Mouse (Mus musculus) limb, embryonic 14.5 days (tissue): ENCODE results near the gene Kcnmb1. TPM values are rescaled to one million over a fixed set of nuclear protein-coding genes. Genes with fewer than 3 reads are reported as not detected.
A peak's percentile ranks its signal among the peaks of the same experiment; 100 is the strongest.

Source experiments
- ATAC-seq: fragments of 200-750 bp; cut with Nextera tagmentation; 2 replicates; pipeline ENCODE4 v1.8.0; 2017; ENCODE audit warnings: low read depth, moderate number of reproducible peaks, moderate TSS enrichment; ENCODE audit not compliant: low FRiP score
- DNase-seq: peaks from one replicate; pipeline ENCODE4 v3.0.0-alpha.2; 2015; ENCODE audit warnings: low spot score
- H3K27ac ChIP-seq: fragments of 300-500 bp; sonication (generic); replicated peaks from 2 replicates; pipeline ENCODE4 v1.5.1; 2014; ENCODE audit warnings: low read depth, mild to moderate bottlenecking, low read length, moderate library complexity, mixed read lengths
- H3K27me3 ChIP-seq: fragments of 300-500 bp; sonication (generic); 2 replicates; pipeline ENCODE4 v1.6.1; 2014; ENCODE audit warnings: low read length, mixed read lengths; ENCODE audit not compliant: control insufficient read depth, insufficient read depth
- H3K36me3 ChIP-seq: fragments of 300-500 bp; sonication (generic); 2 replicates; pipeline ENCODE4 v1.6.1; 2014; ENCODE audit warnings: mild to moderate bottlenecking, low read length, moderate library complexity, mixed read lengths; ENCODE audit not compliant: control insufficient read depth, insufficient read depth
- H3K4me1 ChIP-seq: fragments of 300-500 bp; sonication (generic); 2 replicates; pipeline ENCODE4 v1.6.1; 2014; ENCODE audit warnings: antibody characterized with exemption, low read length, mixed read lengths; ENCODE audit not compliant: control insufficient read depth, insufficient read depth
- H3K4me2 ChIP-seq: fragments of 300-500 bp; sonication (generic); replicated peaks from 2 replicates; pipeline ENCODE4 v1.6.1; 2014; ENCODE audit warnings: low read depth, mild to moderate bottlenecking, low read length, moderate library complexity; ENCODE audit not compliant: severe bottlenecking
- H3K4me3 ChIP-seq: fragments of 300-500 bp; sonication (generic); replicated peaks from 2 replicates; pipeline ENCODE4 v1.5.1; 2014; ENCODE audit warnings: low read length
- H3K9ac ChIP-seq: fragments of 300-500 bp; sonication (generic); 2 replicates; pipeline ENCODE4 v1.6.1; 2014; ENCODE audit warnings: mild to moderate bottlenecking, low read depth, low read length, moderate library complexity; ENCODE audit not compliant: severe bottlenecking
- H3K9me3 ChIP-seq: fragments of 300-500 bp; sonication (generic); 2 replicates; pipeline ENCODE4 v1.6.1; 2016; ENCODE audit warnings: low read length; ENCODE audit not compliant: control insufficient read depth
- POLR2A ChIP-seq: fragments of 200-500 bp; IDR thresholded peaks from 2 replicates; pipeline ENCODE4 v1.8.0; 2012; ENCODE audit warnings: inconsistent platforms, mild to moderate bottlenecking, moderate library complexity, borderline replicate concordance; ENCODE audit not compliant: insufficient read depth, insufficient read length; ENCODE audit errors: extremely low read depth
- WGBS: fragments of 180-500 bp; shearing (Covaris S2); extraction: QIAGEN DNeasy Blood & Tissue Kit; methylation state at CpG from one replicate; pipeline ENCODE4 v1.1.7; 2014; 5-methylcytosine and 5-hydroxymethylcytosine counted together
- polyA plus RNA-seq, 2 experiments: library from polyadenylated mRNA; depleted of rRNA in 1 of 2; stranded (reverse) in 1 of 2; unstranded in 1 of 2; fragments of >200 nt; fragmentation: Nextera tagmentation in 1 of 2; extraction: Ambion mirVana in 1 of 2; gene quantifications; 2 replicates each; pipeline versions ENCODE4 v1.2.1 to v1.2.3; 2012 to 2014

Kcnmb1 gene
- polyA plus RNA-seq, 2 experiments: 0.10 to 0.18 TPM

- H3K4me1 ChIP-seq: no peaks in the 10 kb centered on the region
- no peak for TF ChIP-seq POLR2A
- H3K9me3 ChIP-seq: no peaks in the 10 kb centered on the region
- WGBS: 80% methylated on average over 12 of the region's 12 CpGs
- H3K4me3 ChIP-seq: no peak overlapping the region
- no peaks in the 10 kb centered on the region for H3K27me3 ChIP-seq
- H3K27ac ChIP-seq: no peak overlapping the region
- no peak for DNase-seq
- no peak overlapping the region for H3K9ac ChIP-seq
- H3K36me3 ChIP-seq: no peaks in the 10 kb centered on the region
- no peak overlapping the region for H3K4me2 ChIP-seq
- no peak for ATAC-seq
These were observed 46.7 kb downstream of the Kcnmb1 start for GRCm38 (mm10) chr11:34009316-34010087.

- H3K4me2 ChIP-seq: no peak overlapping the region
- no peak overlapping the region for H3K27ac ChIP-seq
- ATAC-seq (peak; percentile 20; the same call in 1 of the 2 replicates), DNase-seq (no peak)
- 60% methylated on average over 7 of the region's 7 CpGs for WGBS
- H3K27me3 ChIP-seq: no peaks in the 10 kb centered on the region
- H3K9me3 ChIP-seq: no peaks in the 10 kb centered on the region
- H3K4me1 ChIP-seq: no peaks in the 10 kb centered on the region
- no peak overlapping the region for H3K4me3 ChIP-seq
- no peaks in the 10 kb centered on the region for H3K36me3 ChIP-seq
- TF ChIP-seq POLR2A: no peak
- no peak overlapping the region for H3K9ac ChIP-seq
These were observed 47.5 kb downstream of the Kcnmb1 start for GRCm38 (mm10) chr11:34010133-34010858.

- no peak for TF ChIP-seq POLR2A
- no peak overlapping the region for H3K27ac ChIP-seq
- H3K36me3 ChIP-seq: no peaks in the 10 kb centered on the region
- no peaks in the 10 kb centered on the region for H3K9me3 ChIP-seq
- H3K27me3 ChIP-seq: no peaks in the 10 kb centered on the region
- H3K9ac ChIP-seq: no peak overlapping the region
- ATAC-seq (peak; percentile 73; the same call in 1 of the 2 replicates), DNase-seq (peak; percentile 47)
- H3K4me2 ChIP-seq: no peak overlapping the region
- no peaks in the 10 kb centered on the region for H3K4me1 ChIP-seq
- WGBS: 35% methylated on average over 4 of the region's 4 CpGs
- H3K4me3 ChIP-seq: no peak overlapping the region
These were observed 48.0 kb downstream of the Kcnmb1 start for GRCm38 (mm10) chr11:34010859-34011172.

- H3K9ac ChIP-seq: no peak overlapping the region
- no peak overlapping the region for H3K4me2 ChIP-seq
- ATAC-seq (no peak), DNase-seq (no peak)
- TF ChIP-seq POLR2A: no peak
- H3K4me1 ChIP-seq: no peaks in the 10 kb centered on the region
- H3K27ac ChIP-seq: no peak overlapping the region
- WGBS: 79% methylated on average over 6 of the region's 6 CpGs
- no peak overlapping the region for H3K4me3 ChIP-seq
- no peaks in the 10 kb centered on the region for H3K9me3 ChIP-seq
- no peaks in the 10 kb centered on the region for H3K27me3 ChIP-seq
- no peaks in the 10 kb centered on the region for H3K36me3 ChIP-seq
These were observed 49.3 kb downstream of the Kcnmb1 start for GRCm38 (mm10) chr11:34012007-34012652.

Other genes with a start within 250 kb of the Kcnmb1 start
- 2.4 and 3.4 TPM in 2 replicates for gene Kcnip1, start 30.1 kb downstream of the Kcnmb1 start, polyA plus RNA-seq (2012; rRNA removed)
- gene Kcnip1, start 30.1 kb downstream of the Kcnmb1 start, polyA plus RNA-seq (2014; fragmentation: Nextera tagmentation; extraction: Ambion mirVana): 4.5 and 5.0 TPM in 2 replicates
- 4.2 and 5.1 TPM in 2 replicates for gene Lcp2, start 83.9 kb downstream of the Kcnmb1 start, polyA plus RNA-seq (2012; rRNA removed)
- gene Lcp2, start 83.9 kb downstream of the Kcnmb1 start, polyA plus RNA-seq (2014; fragmentation: Nextera tagmentation; extraction: Ambion mirVana): 4.4 and 6.1 TPM in 2 replicates
- gene 4930469K13Rik, start 135.5 kb downstream of the Kcnmb1 start, polyA plus RNA-seq (2012; rRNA removed): 0.23 TPM in 1 of 2 replicates, not detected in the other
- gene 4930469K13Rik, start 135.5 kb downstream of the Kcnmb1 start, polyA plus RNA-seq (2014; fragmentation: Nextera tagmentation; extraction: Ambion mirVana): not detected in 2 replicates
- not detected in 2 replicates for gene Foxi1, start 245.1 kb downstream of the Kcnmb1 start, polyA plus RNA-seq (2012; rRNA removed)
- gene Foxi1, start 245.1 kb downstream of the Kcnmb1 start, polyA plus RNA-seq (2014; fragmentation: Nextera tagmentation; extraction: Ambion mirVana): not detected in 2 replicates